Comparison of ENCODE assay signal across 7 mouse cellular contexts in genomic region chr3:137513026-137513425, GRCm38 (mm10).
A peak's percentile ranks its signal among the peaks of the same experiment; 100 is the strongest.
DNase-seq lines count a peak whose midpoint lies in the region; ATAC-seq and TF ChIP-seq lines count a peak whose summit lies in the region.

No protein-coding gene starts in this region.

- no peaks in the 10 kb centered on the region for H3K9me3 ChIP-seq in lung, postnatal 0 days (ENCODE audit: low read length)
- no peaks in the 10 kb centered on the region for H3K9me3 ChIP-seq in embryonic facial prominence, embryonic 10.5 days
- H3K9me3 ChIP-seq in intestine, embryonic 15.5 days: no peaks in the 10 kb centered on the region
- H3K9me3 ChIP-seq in kidney, embryonic 16.5 days (ENCODE audit: low read length): no peaks in the 10 kb centered on the region

- no peak overlapping the region for H3K27ac ChIP-seq in lung, postnatal 0 days (ENCODE audit: low read length)
- H3K27ac ChIP-seq in embryonic facial prominence, embryonic 10.5 days (replicated peaks): peak overlapping the region; percentile 48
- no peak overlapping the region for H3K27ac ChIP-seq in intestine, embryonic 15.5 days
- no peak overlapping the region for H3K27ac ChIP-seq in kidney, embryonic 16.5 days (ENCODE audit: low read length)

- H3K9ac ChIP-seq in lung, postnatal 0 days (replicated peaks; ENCODE audit: low read depth): no peak overlapping the region
- H3K9ac ChIP-seq in intestine, embryonic 15.5 days: no peak overlapping the region
- no peak overlapping the region for H3K9ac ChIP-seq in kidney, embryonic 16.5 days (replicated peaks; ENCODE audit: low read length)

- WGBS in lung, postnatal 0 days: 49% methylated on average over 6 of the region's 6 CpGs
- WGBS in embryonic facial prominence, embryonic 10.5 days: 53% methylated on average over 6 of the region's 6 CpGs
- WGBS in intestine, embryonic 15.5 days: 47% methylated on average over 6 of the region's 6 CpGs
- WGBS in kidney, embryonic 16.5 days: 49% methylated on average over 6 of the region's 6 CpGs

- no peak overlapping the region for H3K4me3 ChIP-seq in lung, postnatal 0 days (ENCODE audit: low read depth, low read length)
- no peak overlapping the region for H3K4me3 ChIP-seq in embryonic facial prominence, embryonic 10.5 days
- H3K4me3 ChIP-seq in intestine, embryonic 15.5 days (replicated peaks): no peak overlapping the region
- no peak overlapping the region for H3K4me3 ChIP-seq in kidney, embryonic 16.5 days (ENCODE audit: low read length)

- H3K27me3 ChIP-seq in lung, postnatal 0 days (replicated peaks; ENCODE audit: insufficient read depth, low read length): no peaks in the 10 kb centered on the region
- H3K27me3 ChIP-seq in embryonic facial prominence, embryonic 10.5 days (replicated peaks; ENCODE audit: low read depth, poor library complexity, severe bottlenecking): no peaks in the 10 kb centered on the region
- H3K27me3 ChIP-seq in intestine, embryonic 15.5 days (replicated peaks): no peaks in the 10 kb centered on the region
- H3K27me3 ChIP-seq in kidney, embryonic 16.5 days (ENCODE audit: insufficient read depth, low read length): no peaks in the 10 kb centered on the region

- intact Hi-C loops in heart, postnatal 14 days (cut with DNase I): no loop called here

- no peaks in the 10 kb centered on the region for H3K4me1 ChIP-seq in lung, postnatal 0 days (ENCODE audit: insufficient read depth, low read depth, low read length)
- H3K4me1 ChIP-seq in embryonic facial prominence, embryonic 10.5 days: peaks cover 12% of the 10 kb centered on the region; the same call in 1 of the 2 replicates
- H3K4me1 ChIP-seq in intestine, embryonic 15.5 days (replicated peaks): no peaks in the 10 kb centered on the region
- no peaks in the 10 kb centered on the region for H3K4me1 ChIP-seq in kidney, embryonic 16.5 days (ENCODE audit: insufficient read depth, low read length)

- TF ChIP-seq CTCF in lung, postnatal 0 days (IDR thresholded peaks at IDR 0.05): no peak

- no peak for TF ChIP-seq EP300 in lung, postnatal 0 days (IDR thresholded peaks at IDR 0.05)

- peak; percentile 9 for DNase-seq in lung, postnatal 0 days (ENCODE audit: low spot score)
- no peak for DNase-seq in lung, adult 18-20 months
- peak; percentile 23 for DNase-seq in embryonic facial prominence, embryonic 10.5 days (ENCODE audit: low spot score)
- DNase-seq in heart, postnatal 14 days: peak; percentile 10 to 25
- DNase-seq in right cerebral cortex, adult 18-20 months: peak; percentile 71

- no peak for ATAC-seq in lung, postnatal 0 days
- ATAC-seq in intestine, embryonic 15.5 days: no peak; the same call in 1 of the 2 replicates
- ATAC-seq in kidney, embryonic 16.5 days (ENCODE audit: low FRiP score, low TSS enrichment): no peak

- no peak overlapping the region for H3K4me2 ChIP-seq in lung, postnatal 0 days (replicated peaks; ENCODE audit: low read depth, low read length)
- no peak overlapping the region for H3K4me2 ChIP-seq in intestine, embryonic 15.5 days (replicated peaks)
- no peak overlapping the region for H3K4me2 ChIP-seq in kidney, embryonic 16.5 days (replicated peaks; ENCODE audit: low read depth, low read length)

- H3K36me3 ChIP-seq in lung, postnatal 0 days (ENCODE audit: insufficient read depth, low read length): no peaks in the 10 kb centered on the region
- H3K36me3 ChIP-seq in embryonic facial prominence, embryonic 10.5 days (replicated peaks): no peaks in the 10 kb centered on the region
- H3K36me3 ChIP-seq in intestine, embryonic 15.5 days: no peaks in the 10 kb centered on the region
- no peaks in the 10 kb centered on the region for H3K36me3 ChIP-seq in kidney, embryonic 16.5 days (ENCODE audit: insufficient read depth, low read length)

Comparison
In these comparisons a context has a peak if more than half of its experiments do, and no peak if none do; other contexts are left out.
1. DNase-seq: peak in lung, postnatal 0 days (single experiment), embryonic facial prominence, embryonic 10.5 days (single experiment), heart, postnatal 14 days (2 of 2) and right cerebral cortex, adult 18-20 months (single experiment); none in lung, adult 18-20 months (0 of 2).